Mouse (Mus musculus) lung, postnatal 0 days (tissue): ENCODE measurements around the gene Cgnl1.

Experiments
- CTCF ChIP-seq: IDR thresholded peaks from 2 replicates; pipeline ENCODE4 v1.5.1; 2016; ENCODE audit warnings: antibody characterized with exemption, mild to moderate bottlenecking
- EP300 ChIP-seq: IDR thresholded peaks from 2 replicates; pipeline ENCODE4 v1.6.1; 2016; ENCODE audit warnings: antibody characterized with exemption, mild to moderate bottlenecking, control low read depth

GRCm38 (mm10) chr9:71638198-71638597, 133.2 kb downstream of the Cgnl1 start:
- TF ChIP-seq CTCF (no peak), EP300 (no peak)
